Mouse (Mus musculus) kidney, postnatal 4 days (tissue): ENCODE measurements at regions not wholly inside any gene's neighbourhood (a gene's known extent, or its start where the extent isn't known, plus 50 kb on each side); places are given as distances from the start of the nearest gene placed in this dataset.
A peak's percentile ranks its signal among the peaks of the same experiment; 100 is the strongest.
"Not testable (repeated sequence)": the region's sequence is repeated elsewhere in the genome, so short reads cannot be mapped to it uniquely, and the experiment has no call there.

Experiments
- DNase-seq, 2 experiments: peaks; one replicate each; pipeline ENCODE4 v3.0.0; 2021; ENCODE audit warnings: mixed read lengths in 2 of 2

GRCm38 (mm10) chr14:104208040-104208816, 259.6 kb downstream of the Pou4f1 start:
- DNase-seq = peak in 1 of 2 experiments; percentile 27

GRCm38 (mm10) chr14:104206602-104207001, 261.2 kb downstream of the Pou4f1 start:
- DNase-seq = peak in 1 of 2 experiments; percentile 3

GRCm38 (mm10) chr14:104203239-104203986, 264.4 kb downstream of the Pou4f1 start:
- peak; percentile 33 to 37 for DNase-seq

GRCm38 (mm10) chr14:104193198-104193597, 274.6 kb downstream of the Pou4f1 start:
- no peak for DNase-seq

GRCm38 (mm10) chr14:104175122-104175521, 292.7 kb downstream of the Pou4f1 start:
- DNase-seq = no peak

- peak; percentile 66 to 67 for DNase-seq
Observed at GRCm38 (mm10) chr14:104146841-104147240, 302.6 kb upstream of the Ednrb start.

- DNase-seq = no peak
Observed at GRCm38 (mm10) chr14:104145395-104145794, 301.2 kb upstream of the Ednrb start.

- DNase-seq = no peak
Observed at GRCm38 (mm10) chr14:104114986-104115951, 271.1 kb upstream of the Ednrb start.

GRCm38 (mm10) chr14:104114182-104114581, 270.0 kb upstream of the Ednrb start:
- no peak for DNase-seq

GRCm38 (mm10) chr14:104113448-104113847, 269.2 kb upstream of the Ednrb start:
- DNase-seq = no peak

- no peak for DNase-seq
Observed at GRCm38 (mm10) chr14:104086381-104086780, 242.2 kb upstream of the Ednrb start.

- DNase-seq = not testable (repeated sequence)
Observed at GRCm38 (mm10) chr14:104064199-104064598, 220.0 kb upstream of the Ednrb start.

GRCm38 (mm10) chr14:104053697-104054096, 209.5 kb upstream of the Ednrb start:
- DNase-seq = no peak

GRCm38 (mm10) chr14:104038628-104039325, 194.6 kb upstream of the Ednrb start:
- DNase-seq = peak; percentile 71 to 76

GRCm38 (mm10) chr14:104033606-104034005, 189.4 kb upstream of the Ednrb start:
- no peak for DNase-seq

GRCm38 (mm10) chr14:104030784-104031470, 186.7 kb upstream of the Ednrb start:
- DNase-seq = no peak

GRCm38 (mm10) chr14:104029668-104030530, 185.7 kb upstream of the Ednrb start:
- peak in 1 of 2 experiments; percentile 7 for DNase-seq

- DNase-seq = no peak
Observed at GRCm38 (mm10) chr14:104027900-104028285, 183.7 kb upstream of the Ednrb start.

- DNase-seq = peak; percentile 71 to 82
Observed at GRCm38 (mm10) chr14:104027077-104027899, 183.1 kb upstream of the Ednrb start.

GRCm38 (mm10) chr14:104008538-104008937, 164.3 kb upstream of the Ednrb start:
- DNase-seq = no peak
